Mouse (Mus musculus): ENCODE measurements around the gene S1pr3.

S1pr3 gene

DNA sequence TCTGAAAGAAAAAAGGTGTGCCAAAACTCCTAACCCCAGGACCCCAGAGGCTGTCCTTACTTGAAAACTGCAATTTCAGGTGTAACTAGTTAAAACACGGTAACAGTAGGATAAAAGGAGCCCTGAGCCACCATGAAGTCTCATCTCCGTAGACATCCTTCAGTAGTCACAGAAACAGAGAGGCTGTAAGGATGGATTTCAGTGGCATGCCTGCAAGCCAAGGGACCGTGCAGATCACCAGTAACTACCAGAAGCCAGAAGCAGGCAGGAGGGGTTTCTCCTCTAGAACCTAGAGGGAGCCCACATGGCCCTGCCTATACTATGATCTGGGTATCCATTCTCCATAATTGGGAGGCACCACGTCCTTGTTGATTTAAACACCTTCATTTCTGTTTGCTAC is 55.9 kb downstream of the S1pr3 start:
- no peak for DNase-seq

DNA sequence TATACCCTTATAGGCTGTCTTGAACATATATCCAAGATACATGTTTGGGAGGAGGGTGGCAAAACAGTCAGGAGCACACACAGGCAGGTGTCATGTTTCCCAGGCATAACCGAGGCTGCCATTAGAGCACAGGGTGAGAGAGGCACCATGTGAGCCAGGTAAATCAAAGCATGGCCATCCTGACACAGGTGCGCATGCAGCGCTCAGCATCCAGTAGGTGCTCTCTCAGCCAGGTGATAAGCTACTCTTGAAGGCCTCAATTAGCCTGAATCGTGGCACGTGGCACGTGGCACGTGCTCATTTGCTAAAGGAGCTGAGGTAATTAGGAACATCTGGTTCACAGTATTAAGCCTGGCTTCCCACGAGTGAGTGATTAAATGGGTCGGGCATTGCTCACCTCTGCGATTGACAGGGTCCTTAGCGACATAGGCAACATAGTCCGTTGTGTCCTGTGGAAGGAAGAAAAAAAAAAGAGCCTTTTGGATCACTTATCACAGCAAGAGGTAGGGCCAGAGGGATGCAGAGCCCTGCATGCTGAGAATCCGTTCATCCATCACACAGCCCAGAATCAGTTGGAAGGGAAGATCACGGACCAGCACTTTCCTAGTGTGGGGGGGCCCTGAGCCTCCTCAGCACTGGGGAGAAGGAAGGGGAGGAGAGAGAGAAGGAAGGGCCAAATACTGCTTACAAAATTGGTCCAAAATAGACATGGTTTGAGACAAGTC is 57.8 kb downstream of the S1pr3 start:
- no peak for DNase-seq

GRCm38 (mm10) chr13:51468697-51469250 is 60.3 kb downstream of the S1pr3 start:
- no peak for DNase-seq
